Mouse (Mus musculus) stomach, postnatal 0 days (tissue): ENCODE measurements around the gene Pdzrn3.

ENCODE experiments used
- CTCF ChIP-seq: IDR thresholded peaks from 2 replicates; pipeline ENCODE4 v1.5.1; 2016; ENCODE audit warnings: antibody characterized with exemption, low read depth, mild to moderate bottlenecking, moderate library complexity
- EP300 ChIP-seq: optimal IDR thresholded peaks from 2 replicates; pipeline ENCODE3; 2016; ENCODE audit warnings: antibody characterized with exemption

- TF ChIP-seq CTCF: no peak
- TF ChIP-seq EP300: no peak
Observed at GRCm38 (mm10) chr6:101184103-101184785, 193.5 kb downstream of the Pdzrn3 start.
